Mouse (Mus musculus) megakaryocyte-erythroid progenitor cell, adult 5-6 weeks (primary cell): ENCODE results near the gene Pccb. TPM values are rescaled to one million over a fixed set of nuclear protein-coding genes. Genes with fewer than 3 reads are reported as not detected.

Experiments
- ATAC-seq: replicated peaks from 2 replicates; pipeline ENCODE4 v1.8.0; 2016; ENCODE audit warnings: mild to moderate bottlenecking, inconsistent platforms; ENCODE audit not compliant: severe bottlenecking, poor library complexity, low FRiP score, low TSS enrichment
- total RNA-seq, 2 experiments: library from RNA; stranded (forward) in 1 of 2; stranded (reverse) in 1 of 2; fragments of 200-1000, 215-1000 nt in 1 of 2; fragments of >200 nt in 1 of 2; fragmentation: Nextera tagmentation in 1 of 2; gene quantifications; 2 replicates each; pipeline ENCODE4 v1.2.3; 2014 to 2017

Gene Pccb
- total RNA-seq, 2 experiments from 2014 or later, result 27.7 to 33.2 TPM

- no peak for ATAC-seq
Observed at GRCm38 (mm10) chr9:100992191-100992590, 42.5 kb downstream of the Pccb start.

GRCm38 (mm10) chr9:100991321-100991720 is 43.4 kb downstream of the Pccb start:
- no peak for ATAC-seq

- ATAC-seq, result no peak
Observed at GRCm38 (mm10) chr9:100990609-100991008, 44.1 kb downstream of the Pccb start.

- no peak for ATAC-seq
Observed at GRCm38 (mm10) chr9:100987850-100988249, 46.8 kb downstream of the Pccb start.

GRCm38 (mm10) chr9:100987006-100987405 is 47.7 kb downstream of the Pccb start:
- no peak for ATAC-seq

- ATAC-seq, result no peak
Observed at GRCm38 (mm10) chr9:100984381-100985310, 50.1 kb downstream of the Pccb start.

GRCm38 (mm10) chr9:100982786-100983185 is 51.9 kb downstream of the Pccb start:
- ATAC-seq, result no peak

GRCm38 (mm10) chr9:100979260-100979659 is 55.4 kb downstream of the Pccb start:
- no peak for ATAC-seq

GRCm38 (mm10) chr9:100978666-100979065 is 56.0 kb downstream of the Pccb start:
- ATAC-seq, result no peak

- ATAC-seq, result no peak
Observed at GRCm38 (mm10) chr9:100969461-100969860, 65.2 kb downstream of the Pccb start.

- ATAC-seq, result peak; percentile 32
Observed at GRCm38 (mm10) chr9:100964106-100964505, 70.6 kb downstream of the Pccb start.

GRCm38 (mm10) chr9:100963428-100963912 is 71.2 kb downstream of the Pccb start:
- peak; percentile 46 for ATAC-seq

GRCm38 (mm10) chr9:100962903-100963427 is 71.7 kb downstream of the Pccb start:
- ATAC-seq, result peak; percentile 90

- peak; percentile 79 for ATAC-seq
Observed at GRCm38 (mm10) chr9:100951481-100951880, 83.2 kb downstream of the Pccb start.

- ATAC-seq, result peak; percentile 90
Observed at GRCm38 (mm10) chr9:100944677-100945365, 89.9 kb downstream of the Pccb start.

GRCm38 (mm10) chr9:100942042-100942441 is 92.7 kb downstream of the Pccb start:
- no peak for ATAC-seq
